Mouse (Mus musculus): ENCODE results near the gene Tcaf3. TPM values are rescaled to one million over a fixed set of nuclear protein-coding genes. Genes with fewer than 3 reads are reported as not detected.

The Tcaf3 gene
- polyA plus RNA-seq, 1 experiment from 2014 or later = 0.06 TPM

DNA sequence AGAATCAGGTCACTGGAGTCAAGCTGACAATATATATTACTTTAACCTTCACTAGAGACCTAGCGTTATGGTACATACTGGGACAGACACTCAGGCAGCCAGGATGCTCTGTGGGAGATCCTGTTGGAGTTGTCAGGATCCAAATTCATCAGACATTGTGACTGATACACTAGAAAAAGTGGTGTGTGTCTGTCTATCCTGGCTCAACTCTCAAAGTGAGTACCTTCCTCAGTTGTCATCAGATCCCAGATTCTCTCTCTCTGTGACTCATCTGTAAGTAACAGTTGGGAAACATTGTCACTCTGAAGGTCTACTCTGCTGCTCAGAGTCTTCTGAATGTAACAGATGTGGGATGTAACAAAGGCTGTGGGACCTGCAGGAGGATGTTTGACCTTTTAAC lies 57.8 kb downstream of the Tcaf3 start:
- Histone ChIP-seq H3K4me2 (no peak overlapping the region), H3K9me3 (replicated peaks) (no peaks in the 10 kb centered on the region), H3K4me1 (no peaks in the 10 kb centered on the region), H3K4me3 (no peak overlapping the region), H3K36me3 (ENCODE audit: poor library complexity, severe bottlenecking) (no peaks in the 10 kb centered on the region), H3K27ac (no peak overlapping the region), H3K9ac (no peak overlapping the region), H3K27me3 (no peaks in the 10 kb centered on the region)
- 78% methylated on average over 1 of the region's 1 CpGs for WGBS
- ATAC-seq = no peak

Other genes with a start within 250 kb of the Tcaf3 start
- 39.8 and 41.1 TPM in 2 replicates for gene Zyx, start 248.1 kb downstream of the Tcaf3 start, polyA plus RNA-seq (2015; fragmentation: Nextera tagmentation; extraction: Ambion mirVana)
- 0.23 and 0.28 TPM in 2 replicates for gene Epha1, start 224.4 kb downstream of the Tcaf3 start, polyA plus RNA-seq (2015; fragmentation: Nextera tagmentation; extraction: Ambion mirVana)
- gene Tas2r143, start 197.5 kb downstream of the Tcaf3 start, polyA plus RNA-seq (2015; fragmentation: Nextera tagmentation; extraction: Ambion mirVana) = not detected in 2 replicates
- gene Tas2r135, start 192.3 kb downstream of the Tcaf3 start, polyA plus RNA-seq (2015; fragmentation: Nextera tagmentation; extraction: Ambion mirVana) = not detected in 2 replicates
- gene Tas2r126, start 163.2 kb downstream of the Tcaf3 start, polyA plus RNA-seq (2015; fragmentation: Nextera tagmentation; extraction: Ambion mirVana) = not detected in 2 replicates
- not detected in 2 replicates for gene Olfr458, start 132.5 kb downstream of the Tcaf3 start, polyA plus RNA-seq (2015; fragmentation: Nextera tagmentation; extraction: Ambion mirVana)
- not detected in 2 replicates for gene Olfr457, start 121.4 kb downstream of the Tcaf3 start, polyA plus RNA-seq (2015; fragmentation: Nextera tagmentation; extraction: Ambion mirVana)
- gene Olfr456, start 110.5 kb downstream of the Tcaf3 start, polyA plus RNA-seq (2015; fragmentation: Nextera tagmentation; extraction: Ambion mirVana) = not detected in 2 replicates
- not detected in 2 replicates for gene Olfr455, start 50.1 kb downstream of the Tcaf3 start, polyA plus RNA-seq (2015; fragmentation: Nextera tagmentation; extraction: Ambion mirVana)
- 1.4 and 1.9 TPM in 2 replicates for gene Tcaf2, start 47.6 kb upstream of the Tcaf3 start, polyA plus RNA-seq (2015; fragmentation: Nextera tagmentation; extraction: Ambion mirVana)
- gene Tcaf1, start 112.4 kb upstream of the Tcaf3 start, polyA plus RNA-seq (2015; fragmentation: Nextera tagmentation; extraction: Ambion mirVana) = 191 and 198 TPM in 2 replicates
- not detected in 2 replicates for gene Olfr453, start 141.7 kb upstream of the Tcaf3 start, polyA plus RNA-seq (2015; fragmentation: Nextera tagmentation; extraction: Ambion mirVana)
- not detected in 2 replicates for gene Olfr38, start 158.7 kb upstream of the Tcaf3 start, polyA plus RNA-seq (2015; fragmentation: Nextera tagmentation; extraction: Ambion mirVana)
- gene Olfr452, start 187.4 kb upstream of the Tcaf3 start, polyA plus RNA-seq (2015; fragmentation: Nextera tagmentation; extraction: Ambion mirVana) = not detected in 2 replicates
- not detected in 2 replicates for gene Olfr450, start 214.2 kb upstream of the Tcaf3 start, polyA plus RNA-seq (2015; fragmentation: Nextera tagmentation; extraction: Ambion mirVana)
- gene Olfr449, start 236.7 kb upstream of the Tcaf3 start, polyA plus RNA-seq (2015; fragmentation: Nextera tagmentation; extraction: Ambion mirVana) = not detected in 2 replicates

All from forebrain, embryonic 13.5 days (tissue).